Mouse (Mus musculus): ENCODE data around the gene Dnajc8. TPM values are rescaled to one million over a fixed set of nuclear protein-coding genes. Genes with fewer than 3 reads are reported as not detected.

Dnajc8 gene
- polyA plus RNA-seq, 1 experiment from 2014 or later, result 132 TPM

DNA sequence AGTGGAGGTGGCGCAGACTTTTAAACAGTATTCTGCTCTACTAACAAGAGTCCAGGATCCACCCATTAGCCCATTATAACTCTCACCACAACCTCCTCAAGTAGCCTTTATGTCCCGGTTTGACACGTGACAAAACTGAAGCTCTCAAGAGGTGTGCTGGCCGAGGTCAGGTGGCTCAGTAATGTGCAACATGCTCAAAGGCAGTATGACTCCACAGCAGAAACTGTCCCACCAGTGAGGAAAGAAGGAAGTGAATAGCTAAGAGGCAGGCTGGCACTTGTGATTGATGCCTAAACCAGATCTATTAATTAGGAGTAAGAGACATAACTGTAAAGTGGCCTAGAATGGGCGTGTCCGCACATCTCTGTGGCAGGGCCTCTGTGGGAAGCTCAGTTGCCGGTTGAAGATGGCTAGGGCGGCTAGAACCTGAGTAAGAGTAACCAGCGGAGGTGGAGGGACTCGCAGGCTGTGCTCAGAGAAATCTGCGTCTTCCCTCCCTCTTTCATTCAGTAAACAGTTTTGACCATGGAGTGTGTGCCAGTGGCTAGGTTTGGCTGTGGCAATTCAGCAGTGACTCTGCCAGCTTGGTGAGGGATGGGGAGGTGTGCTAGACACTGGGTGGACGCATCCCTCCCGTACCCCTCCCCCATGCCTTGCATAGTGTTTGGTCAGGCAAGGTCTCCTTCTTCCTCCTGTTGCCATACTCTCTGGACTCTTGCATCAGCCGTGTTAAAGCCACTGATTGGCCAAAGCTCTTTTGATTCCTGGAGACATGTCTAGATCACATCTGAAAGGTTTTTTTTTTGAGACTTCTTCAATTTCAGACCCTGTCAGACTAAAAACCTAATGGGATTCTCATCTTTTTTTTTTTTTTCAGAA lies 21.7 kb upstream of the Dnajc8 start:
- no peak for ATAC-seq
- no peaks in the 10 kb centered on the region for H3K27me3 ChIP-seq (replicated peaks; ENCODE audit: control insufficient read depth, insufficient read depth, low read length)
- H3K4me3 ChIP-seq (replicated peaks; ENCODE audit: low read length), result no peak overlapping the region
- 26% methylated on average over 14 of the region's 14 CpGs for WGBS
- H3K4me2 ChIP-seq (ENCODE audit: low read length), result no peak overlapping the region
- H3K4me1 ChIP-seq (replicated peaks; ENCODE audit: control insufficient read depth, insufficient read depth, low read length), result peaks cover 14% of the 10 kb centered on the region
- H3K36me3 ChIP-seq (ENCODE audit: control insufficient read depth, insufficient read depth), result no peaks in the 10 kb centered on the region
- H3K27ac ChIP-seq (ENCODE audit: low read length), result no peak overlapping the region
- no peak overlapping the region for H3K9ac ChIP-seq (replicated peaks; ENCODE audit: low read depth, low read length)
- no peaks in the 10 kb centered on the region for H3K9me3 ChIP-seq (ENCODE audit: control insufficient read depth, low read length)

GRCm38 (mm10) chr4:132514555-132515135 lies 20.7 kb upstream of the Dnajc8 start:
- no peak overlapping the region for H3K27ac ChIP-seq (ENCODE audit: low read length)

DNA sequence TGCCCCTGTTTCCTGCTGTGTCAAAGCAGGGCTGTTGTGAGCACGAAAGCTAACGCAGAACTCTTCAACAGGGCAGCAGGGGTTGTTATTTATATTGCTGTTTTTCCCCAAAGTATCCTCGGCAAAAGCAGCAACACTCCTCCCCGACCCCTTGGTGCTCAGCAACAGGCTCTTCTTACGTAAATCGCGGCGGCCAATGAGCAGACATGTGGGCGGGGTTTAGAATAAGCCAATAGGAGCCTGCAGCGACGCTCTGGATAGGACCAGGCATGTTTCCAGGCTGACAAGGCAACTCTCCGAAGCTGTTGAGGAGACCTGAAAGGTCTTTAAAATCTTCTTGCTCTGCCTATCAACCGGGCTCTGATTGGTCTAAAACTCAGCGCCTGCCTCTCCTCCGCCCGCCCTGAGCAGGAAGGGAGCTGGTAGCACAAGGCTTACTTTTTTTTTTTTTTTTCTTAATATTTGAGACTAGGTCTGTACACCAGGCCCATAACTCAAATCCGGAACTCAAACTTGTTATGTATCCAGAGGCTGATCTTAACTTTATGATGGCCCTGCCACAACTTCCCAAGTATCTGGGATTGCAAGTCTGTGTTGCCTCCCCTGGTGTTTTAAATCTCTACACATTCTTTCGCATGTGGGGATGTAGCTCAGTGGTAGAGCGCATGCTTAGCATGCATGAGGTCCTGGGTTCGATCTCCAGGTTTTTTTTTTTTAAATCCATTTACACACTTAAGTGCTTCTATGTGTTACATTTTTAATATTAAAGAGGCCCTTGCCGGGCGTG lies 19.8 kb upstream of the Dnajc8 start:
- H3K36me3 ChIP-seq (ENCODE audit: control insufficient read depth, insufficient read depth), result no peaks in the 10 kb centered on the region
- no peaks in the 10 kb centered on the region for H3K27me3 ChIP-seq (replicated peaks; ENCODE audit: control insufficient read depth, insufficient read depth, low read length)
- no peak overlapping the region for H3K9ac ChIP-seq (replicated peaks; ENCODE audit: low read depth, low read length)
- peak; percentile 95 for ATAC-seq
- H3K27ac ChIP-seq (ENCODE audit: low read length), result 0 out of 2 replicates have a peak overlapping the region, but pooled peaks have one; percentile 23
- peaks cover 8% of the 10 kb centered on the region for H3K4me1 ChIP-seq (replicated peaks; ENCODE audit: control insufficient read depth, insufficient read depth, low read length)
- H3K9me3 ChIP-seq (ENCODE audit: control insufficient read depth, low read length), result no peaks in the 10 kb centered on the region
- H3K4me3 ChIP-seq (replicated peaks; ENCODE audit: low read length), result peak overlapping the region; percentile 47
- H3K4me2 ChIP-seq (ENCODE audit: low read length), result peak overlapping the region; percentile 88
- whole genome bisulfite sequencing, result 19% methylated on average over 22 of the region's 22 CpGs

More at GRCm38 (mm10) chr4:132514555-132515135, 20.7 kb upstream of the Dnajc8 start:
- under 1% methylated on average over 21 of the region's 21 CpGs for WGBS
- Histone ChIP-seq H3K4me1 (replicated peaks; ENCODE audit: control insufficient read depth, insufficient read depth, low read length) (peaks cover 8% of the 10 kb centered on the region), H3K36me3 (ENCODE audit: control insufficient read depth, insufficient read depth) (no peaks in the 10 kb centered on the region), H3K4me2 (ENCODE audit: low read length) (peak overlapping the region; percentile 88), H3K9ac (replicated peaks; ENCODE audit: low read depth, low read length) (no peak overlapping the region), H3K4me3 (replicated peaks; ENCODE audit: low read length) (peak overlapping the region; percentile 47), H3K9me3 (ENCODE audit: control insufficient read depth, low read length) (no peaks in the 10 kb centered on the region), H3K27me3 (replicated peaks; ENCODE audit: control insufficient read depth, insufficient read depth, low read length) (no peaks in the 10 kb centered on the region)
- peak; percentile 18; the same call in 1 of the 2 replicates for ATAC-seq

DNA sequence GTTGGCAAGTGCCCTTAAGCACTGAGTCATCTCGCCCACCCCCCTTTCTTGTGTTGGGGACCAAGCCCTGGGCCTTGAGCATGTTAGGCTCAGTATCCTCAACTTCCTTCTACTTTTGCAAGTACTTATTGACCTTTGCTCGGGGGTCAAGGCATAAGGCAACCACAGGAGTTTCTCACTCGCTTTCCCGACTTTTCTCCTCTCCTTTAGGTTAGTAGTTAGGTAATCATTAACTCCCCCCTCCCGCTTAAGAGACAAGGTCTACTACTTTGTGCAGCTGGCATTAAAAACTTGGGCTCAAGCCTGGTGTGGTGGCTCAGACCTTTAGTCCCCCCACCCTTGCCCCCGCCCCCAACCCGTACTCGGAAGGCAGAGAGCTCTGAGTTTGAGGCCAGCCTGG lies 17.3 kb upstream of the Dnajc8 start:
- H3K9ac ChIP-seq (replicated peaks; ENCODE audit: low read depth, low read length), result no peak overlapping the region
- ATAC-seq, result no peak
- no peaks in the 10 kb centered on the region for H3K27me3 ChIP-seq (replicated peaks; ENCODE audit: control insufficient read depth, insufficient read depth, low read length)
- H3K4me2 ChIP-seq (ENCODE audit: low read length), result no peak overlapping the region
- WGBS, result 81% methylated on average over 8 of the region's 8 CpGs
- peaks cover 8% of the 10 kb centered on the region for H3K4me1 ChIP-seq (replicated peaks; ENCODE audit: control insufficient read depth, insufficient read depth, low read length)
- no peaks in the 10 kb centered on the region for H3K9me3 ChIP-seq (ENCODE audit: control insufficient read depth, low read length)
- H3K27ac ChIP-seq (ENCODE audit: low read length), result no peak overlapping the region
- no peak overlapping the region for H3K4me3 ChIP-seq (replicated peaks; ENCODE audit: low read length)
- no peaks in the 10 kb centered on the region for H3K36me3 ChIP-seq (ENCODE audit: control insufficient read depth, insufficient read depth)

GRCm38 (mm10) chr4:132519188-132519587 lies 16.2 kb upstream of the Dnajc8 start:
- H3K4me3 ChIP-seq (replicated peaks; ENCODE audit: low read length), result no peak overlapping the region
- peaks cover 8% of the 10 kb centered on the region for H3K4me1 ChIP-seq (replicated peaks; ENCODE audit: control insufficient read depth, insufficient read depth, low read length)
- H3K9ac ChIP-seq (replicated peaks; ENCODE audit: low read depth, low read length), result no peak overlapping the region
- no peak for ATAC-seq
- H3K9me3 ChIP-seq (ENCODE audit: control insufficient read depth, low read length), result no peaks in the 10 kb centered on the region
- no peak overlapping the region for H3K4me2 ChIP-seq (ENCODE audit: low read length)
- H3K27ac ChIP-seq (ENCODE audit: low read length), result no peak overlapping the region
- H3K36me3 ChIP-seq (ENCODE audit: control insufficient read depth, insufficient read depth), result no peaks in the 10 kb centered on the region
- WGBS, result 93% methylated on average over 3 of the region's 3 CpGs
- no peaks in the 10 kb centered on the region for H3K27me3 ChIP-seq (replicated peaks; ENCODE audit: control insufficient read depth, insufficient read depth, low read length)

GRCm38 (mm10) chr4:132524321-132524741 lies 11.0 kb upstream of the Dnajc8 start:
- Histone ChIP-seq H3K27me3 (replicated peaks; ENCODE audit: control insufficient read depth, insufficient read depth, low read length) (no peaks in the 10 kb centered on the region), H3K9ac (replicated peaks; ENCODE audit: low read depth, low read length) (no peak overlapping the region), H3K4me3 (replicated peaks; ENCODE audit: low read length) (no peak overlapping the region), H3K4me1 (replicated peaks; ENCODE audit: control insufficient read depth, insufficient read depth, low read length) (peaks cover 2% of the 10 kb centered on the region; the same call in 1 of the 2 replicates), H3K36me3 (ENCODE audit: control insufficient read depth, insufficient read depth) (0 out of 2 replicates have a peak, but pooled peaks cover 2% of the 10 kb centered on the region), H3K27ac (ENCODE audit: low read length) (no peak overlapping the region), H3K9me3 (ENCODE audit: control insufficient read depth, low read length) (no peaks in the 10 kb centered on the region), H3K4me2 (ENCODE audit: low read length) (no peak overlapping the region)
- no peak for ATAC-seq
- WGBS, result 13% methylated on average over 11 of the region's 11 CpGs

DNA sequence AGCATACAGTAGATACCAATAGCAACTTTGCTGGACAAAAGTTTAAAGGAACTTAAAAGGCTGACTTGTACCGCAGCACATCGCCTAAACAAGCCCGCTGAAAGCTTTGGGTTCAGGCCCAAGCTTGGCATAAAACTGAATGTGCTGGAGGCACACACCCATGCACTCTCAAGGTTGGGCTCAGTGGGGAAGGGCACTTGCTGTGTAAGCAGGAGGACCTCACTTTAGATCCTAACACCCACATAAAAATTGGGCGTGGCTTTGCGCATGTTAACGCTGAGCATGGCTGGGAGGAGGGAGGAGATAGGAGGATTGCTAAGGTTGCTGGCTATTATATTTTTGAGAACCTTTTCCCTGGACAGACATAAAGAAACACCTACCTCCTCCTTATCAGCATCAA lies 10.5 kb upstream of the Dnajc8 start:
- no peak for ATAC-seq
- H3K27ac ChIP-seq (ENCODE audit: low read length), result no peak overlapping the region
- H3K9me3 ChIP-seq (ENCODE audit: control insufficient read depth, low read length), result no peaks in the 10 kb centered on the region

GRCm38 (mm10) chr4:132526678-132527077 lies 8.7 kb upstream of the Dnajc8 start:
- H3K36me3 ChIP-seq (ENCODE audit: control insufficient read depth, insufficient read depth), result peaks cover 10% of the 10 kb centered on the region
- no peaks in the 10 kb centered on the region for H3K27me3 ChIP-seq (replicated peaks; ENCODE audit: control insufficient read depth, insufficient read depth, low read length)
- H3K9me3 ChIP-seq (ENCODE audit: control insufficient read depth, low read length), result no peaks in the 10 kb centered on the region
- H3K9ac ChIP-seq (replicated peaks; ENCODE audit: low read depth, low read length), result no peak overlapping the region
- H3K27ac ChIP-seq (ENCODE audit: low read length), result no peak overlapping the region
- H3K4me1 ChIP-seq (replicated peaks; ENCODE audit: control insufficient read depth, insufficient read depth, low read length), result peaks cover 6% of the 10 kb centered on the region
- H3K4me2 ChIP-seq (ENCODE audit: low read length), result no peak overlapping the region
- no peak for ATAC-seq
- WGBS, result 53% methylated on average over 2 of the region's 2 CpGs
- no peak overlapping the region for H3K4me3 ChIP-seq (replicated peaks; ENCODE audit: low read length)

More for the DNA sequence above, 10.5 kb upstream of the Dnajc8 start:
- 37% methylated on average over 6 of the region's 6 CpGs for WGBS
- Histone ChIP-seq H3K4me1 (replicated peaks; ENCODE audit: control insufficient read depth, insufficient read depth, low read length) (peaks cover 2% of the 10 kb centered on the region; the same call in 1 of the 2 replicates), H3K4me2 (ENCODE audit: low read length) (no peak overlapping the region), H3K4me3 (replicated peaks; ENCODE audit: low read length) (no peak overlapping the region), H3K36me3 (ENCODE audit: control insufficient read depth, insufficient read depth) (peaks cover 2% of the 10 kb centered on the region; the same call in 1 of the 2 replicates), H3K9ac (replicated peaks; ENCODE audit: low read depth, low read length) (no peak overlapping the region), H3K27me3 (replicated peaks; ENCODE audit: control insufficient read depth, insufficient read depth, low read length) (no peaks in the 10 kb centered on the region)

All from forebrain, embryonic 16.5 days (tissue).